Mouse (Mus musculus) urinary bladder, adult 18-20 months (tissue): ENCODE data around the gene Pcyt1b.

Experiments
- DNase-seq, 2 experiments: peaks; one replicate each; pipeline ENCODE4 v3.0.0; 2022; ENCODE audit warnings: low spot score in 2 of 2, mixed read lengths in 2 of 2

Pcyt1b gene

DNA sequence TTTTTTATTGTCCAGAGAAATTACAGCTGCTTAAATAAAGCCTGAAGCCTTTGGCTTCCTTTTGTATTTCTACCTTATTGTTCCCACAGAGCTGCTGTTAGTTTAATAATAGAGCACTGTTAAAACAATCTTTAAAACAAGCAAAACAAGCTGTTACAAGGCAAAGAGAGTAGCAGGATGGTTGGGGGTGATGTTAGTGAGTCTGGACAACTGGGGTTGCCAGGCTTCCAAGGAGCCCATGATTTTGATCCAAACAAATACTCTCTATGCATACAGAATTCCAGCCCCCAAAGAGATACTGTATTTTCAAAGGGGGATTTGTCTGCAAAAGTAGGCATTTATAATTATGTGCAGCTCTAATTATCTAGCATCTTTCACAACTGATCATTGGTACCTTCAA lies 77.7 kb downstream of the Pcyt1b start:
- DNase-seq = no peak

GRCm38 (mm10) chrX:93732975-93733748 lies 78.5 kb downstream of the Pcyt1b start:
- DNase-seq = no peak

DNA sequence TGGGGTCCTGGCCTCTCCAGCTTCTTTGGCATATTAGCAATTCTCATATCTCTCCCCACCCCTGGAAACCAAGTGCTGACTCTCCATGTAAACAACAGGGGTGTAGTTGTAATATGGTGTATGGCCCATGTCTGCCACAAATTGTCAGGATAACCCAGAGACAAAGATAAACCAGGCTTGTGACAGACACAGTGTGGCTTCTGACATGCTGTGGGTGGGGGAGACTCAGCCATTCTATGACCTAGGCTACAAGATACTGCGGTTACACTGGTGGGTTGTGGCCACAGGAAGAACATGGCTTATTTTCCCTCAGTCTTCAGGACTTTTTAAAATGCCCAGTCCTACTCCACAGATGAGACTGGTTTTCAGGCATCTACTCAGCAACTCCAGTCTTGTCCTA lies 94.5 kb downstream of the Pcyt1b start:
- DNase-seq = no peak

- no peak for DNase-seq
These were observed 95.9 kb downstream of the Pcyt1b start for GRCm38 (mm10) chrX:93750566-93750965.

DNA sequence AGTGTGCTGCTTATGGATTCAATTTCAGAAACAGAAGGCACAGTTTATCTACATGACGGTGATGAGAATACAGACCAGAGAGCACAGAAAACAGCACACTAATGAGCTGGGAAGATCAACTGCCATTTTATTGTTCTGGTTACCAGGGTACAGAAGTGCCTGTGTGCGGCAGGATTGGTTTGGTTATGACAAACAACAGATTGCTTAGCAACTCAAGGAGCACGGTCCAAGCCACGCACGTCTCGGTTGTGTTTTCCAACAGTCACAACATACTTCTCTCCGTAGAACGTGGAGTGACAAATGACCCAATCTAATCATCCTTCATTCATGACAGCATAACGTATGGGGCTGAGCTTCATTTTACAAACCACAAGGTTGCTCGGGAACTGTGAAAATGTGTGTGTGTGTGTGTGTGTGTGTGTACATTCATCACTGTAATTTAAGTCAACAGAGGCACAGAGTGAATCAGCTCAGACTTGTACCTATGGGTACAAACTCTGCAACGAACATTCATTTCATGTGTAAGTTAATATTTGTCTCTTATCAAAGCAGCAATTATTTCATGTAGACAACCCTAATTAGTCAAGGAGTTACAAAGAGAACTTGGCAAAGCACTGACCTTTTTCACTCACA lies 100.7 kb downstream of the Pcyt1b start:
- no peak for DNase-seq

- DNase-seq = no peak
These were observed 102.3 kb downstream of the Pcyt1b start for GRCm38 (mm10) chrX:93756867-93757455.

DNA sequence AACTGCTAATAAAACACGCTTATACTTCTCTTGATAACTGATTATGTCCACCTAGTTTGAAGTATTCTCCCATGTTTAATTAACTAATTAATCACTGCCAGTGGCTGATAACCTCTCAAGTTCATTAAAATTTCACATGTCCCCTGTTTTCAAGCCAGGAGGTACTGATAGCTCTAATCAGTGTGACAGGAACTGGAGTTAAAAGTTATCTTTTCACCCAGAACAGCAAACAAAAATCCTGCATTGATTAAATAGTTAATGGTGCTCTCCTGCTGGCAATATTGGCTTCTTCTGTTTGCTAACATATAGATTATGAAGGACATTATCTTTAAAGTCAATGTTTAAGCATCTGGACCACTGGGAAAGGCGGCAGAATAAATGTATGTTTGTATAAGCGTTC lies 106.1 kb downstream of the Pcyt1b start:
- DNase-seq = no peak

GRCm38 (mm10) chrX:93789562-93789961 lies 134.9 kb downstream of the Pcyt1b start:
- DNase-seq = no peak

DNA sequence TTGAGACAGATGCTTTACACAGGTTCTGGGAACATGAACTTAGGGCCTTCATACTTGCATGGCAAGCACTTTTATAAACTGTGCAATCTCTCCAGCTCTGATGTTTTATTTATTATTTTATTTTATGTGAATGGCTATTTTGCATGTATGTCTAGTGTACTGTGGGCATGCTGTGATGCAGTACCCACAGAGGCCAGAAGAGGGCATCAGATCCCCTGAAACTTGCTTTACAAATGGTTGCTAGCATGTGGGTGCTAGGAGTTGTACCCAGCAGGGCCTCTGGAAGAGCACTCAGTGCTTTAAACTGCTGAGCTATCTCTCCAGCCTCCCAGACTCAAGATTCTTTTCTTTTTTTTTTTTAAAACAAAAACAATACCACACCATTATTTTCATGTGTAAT lies 138.5 kb downstream of the Pcyt1b start:
- DNase-seq = peak in 1 of 2 experiments; percentile 8
